ENCODE assay signal across 8 mouse cellular contexts in the genomic region with DNA sequence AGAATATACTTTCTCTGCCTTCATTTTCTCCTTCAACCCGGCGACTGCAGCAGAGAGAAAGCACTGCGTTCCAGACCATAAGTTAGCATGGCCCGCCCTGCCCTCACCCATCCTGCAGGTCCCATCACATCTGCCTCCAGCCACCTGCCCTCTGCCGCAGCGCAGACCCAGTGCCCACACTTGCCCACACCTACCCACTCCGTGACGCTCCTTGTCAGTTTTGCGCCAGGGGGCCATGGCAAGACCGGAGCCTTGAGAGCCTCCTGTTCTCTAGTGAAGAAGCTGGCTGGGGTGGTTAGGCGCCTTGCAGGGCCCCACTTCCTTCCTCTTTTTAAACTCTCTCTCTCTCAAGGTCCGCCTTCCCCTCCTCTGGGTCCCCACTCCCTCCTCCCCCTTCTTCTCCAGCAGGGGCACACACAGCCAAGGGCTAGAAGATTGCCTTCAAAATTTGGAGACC. TPM values are rescaled to one million over a fixed set of nuclear protein-coding genes. Genes with fewer than 3 reads are reported as not detected.
DNase-seq lines count a peak whose midpoint lies in the region; ATAC-seq and TF ChIP-seq lines count a peak whose summit lies in the region.

A gene (minus strand): TSS at position 306 of the 457 bp plus-strand sequence.

- H3K4me3 ChIP-seq in kidney, adult 2 months (ENCODE audit: insufficient read depth, low read depth, low read length) = peak within 1 kb of the TSS; percentile 14; the same call in 1 of the 2 replicates
- H3K4me3 ChIP-seq in heart, postnatal 0 days (ENCODE audit: low read depth, low read length) = peak within 1 kb of the TSS; percentile 31; the same call in 1 of the 2 replicates
- H3K4me3 ChIP-seq in forebrain, embryonic 16.5 days (replicated peaks; ENCODE audit: low read length) = no peak within 1 kb of the TSS
- H3K4me3 ChIP-seq in midbrain, embryonic 10.5 days = no peak within 1 kb of the TSS

- 77% methylated on average over 12 of the region's 12 CpGs for WGBS in kidney, adult 2 months
- WGBS in heart, postnatal 0 days = 68% methylated on average over 12 of the region's 12 CpGs
- WGBS in forebrain, embryonic 16.5 days = 92% methylated on average over 12 of the region's 12 CpGs
- 85% methylated on average over 12 of the region's 12 CpGs for WGBS in midbrain, embryonic 10.5 days

- H3K9me3 ChIP-seq in heart, postnatal 0 days (replicated peaks; ENCODE audit: control insufficient read depth, low read length) = no peaks in the 10 kb centered on the region
- H3K9me3 ChIP-seq in forebrain, embryonic 16.5 days (ENCODE audit: control insufficient read depth, low read length) = no peaks in the 10 kb centered on the region
- H3K9me3 ChIP-seq in midbrain, embryonic 10.5 days (replicated peaks) = no peaks in the 10 kb centered on the region

- ATAC-seq in heart, postnatal 0 days (ENCODE audit: insufficient read depth, low read depth) = no peak
- no peak for ATAC-seq in forebrain, embryonic 16.5 days

- H3K4me1 ChIP-seq in kidney, adult 2 months (ENCODE audit: control insufficient read depth, insufficient read depth, low read length) = no peaks in the 10 kb centered on the region
- no peaks in the 10 kb centered on the region for H3K4me1 ChIP-seq in heart, postnatal 0 days (ENCODE audit: control insufficient read depth, insufficient read depth)
- no peaks in the 10 kb centered on the region for H3K4me1 ChIP-seq in forebrain, embryonic 16.5 days (replicated peaks; ENCODE audit: control insufficient read depth, insufficient read depth, low read length)
- H3K4me1 ChIP-seq in midbrain, embryonic 10.5 days = no peaks in the 10 kb centered on the region

- no peak within 1 kb of the TSS; the same call in 1 of the 2 replicates for H3K9ac ChIP-seq in heart, postnatal 0 days (replicated peaks; ENCODE audit: low read depth, low read length)
- no peak within 1 kb of the TSS for H3K9ac ChIP-seq in forebrain, embryonic 16.5 days (replicated peaks; ENCODE audit: low read depth, low read length)

- TF ChIP-seq POLR2A in kidney, adult 2 months (IDR thresholded peaks at IDR 0.05; ENCODE audit: low read depth, low read length) = no peak

- no peak for TF ChIP-seq EP300 in heart, postnatal 0 days (IDR thresholded peaks at IDR 0.05; ENCODE audit: low read depth)

- H3K27me3 ChIP-seq in kidney, adult 2 months (replicated peaks; ENCODE audit: control insufficient read depth, insufficient read depth, low read length) = no peaks in the 10 kb centered on the region
- no peaks in the 10 kb centered on the region for H3K27me3 ChIP-seq in heart, postnatal 0 days (ENCODE audit: control insufficient read depth, insufficient read depth, low read length)
- H3K27me3 ChIP-seq in forebrain, embryonic 16.5 days (replicated peaks; ENCODE audit: control insufficient read depth, insufficient read depth, low read length) = no peaks in the 10 kb centered on the region
- no peaks in the 10 kb centered on the region for H3K27me3 ChIP-seq in midbrain, embryonic 10.5 days (ENCODE audit: low read depth, poor library complexity, severe bottlenecking)

- no peak for TF ChIP-seq CTCF in kidney, adult 2 months (conservative IDR thresholded peaks at IDR 0.05; ENCODE audit: insufficient read depth, insufficient read length, low read depth, low read length)
- no peak for TF ChIP-seq CTCF in heart, postnatal 0 days (IDR thresholded peaks at IDR 0.05; ENCODE audit: low read depth)

- peak within 1 kb of the TSS; percentile 8; the same call in 1 of the 2 replicates for H3K4me2 ChIP-seq in heart, postnatal 0 days (ENCODE audit: low read depth, low read length)
- no peak within 1 kb of the TSS for H3K4me2 ChIP-seq in forebrain, embryonic 16.5 days (ENCODE audit: low read length)

- no peaks in the 10 kb centered on the region for H3K36me3 ChIP-seq in kidney, adult 2 months (ENCODE audit: control insufficient read depth, insufficient read depth, low read length)
- no peaks in the 10 kb centered on the region for H3K36me3 ChIP-seq in heart, postnatal 0 days (replicated peaks; ENCODE audit: control insufficient read depth, insufficient read depth, low read length)
- no peaks in the 10 kb centered on the region for H3K36me3 ChIP-seq in forebrain, embryonic 16.5 days (ENCODE audit: control insufficient read depth, insufficient read depth)
- no peaks in the 10 kb centered on the region for H3K36me3 ChIP-seq in midbrain, embryonic 10.5 days

- peak; percentile 8 for DNase-seq in kidney, adult 2 months
- no peak for DNase-seq in kidney, adult 8-10 months
- DNase-seq in heart, postnatal 0 days (ENCODE audit: low spot score) = no peak
- peak; percentile 48 to 52 for DNase-seq in lung, postnatal 4 days
- DNase-seq in thymus, postnatal 10 days (ENCODE audit: low spot score in 2 of 2) = peak; percentile 76 to 77
- DNase-seq in gastrocnemius, postnatal 4 days (ENCODE audit: low spot score in 2 of 2) = no peak
- DNase-seq in midbrain, embryonic 10.5 days (ENCODE audit: low spot score) = no peak

- H3K27ac ChIP-seq in kidney, adult 2 months (ENCODE audit: insufficient read depth, low read depth, low read length) = no peak within 1 kb of the TSS
- H3K27ac ChIP-seq in heart, postnatal 0 days (ENCODE audit: low read depth) = peak within 1 kb of the TSS; percentile 18; the same call in 1 of the 2 replicates
- no peak within 1 kb of the TSS for H3K27ac ChIP-seq in forebrain, embryonic 16.5 days (ENCODE audit: low read length)
- H3K27ac ChIP-seq in midbrain, embryonic 10.5 days (replicated peaks) = no peak within 1 kb of the TSS

RNA-seq across cellular contexts. Expression of the gene that starts here (rescaled TPM):
- polyA plus RNA-seq in kidney, adult 2 months (2012; rRNA removed) = 0.87 and 2.8 TPM in 2 replicates
- 3.1 and 3.6 TPM in 2 replicates for total RNA-seq in heart, postnatal 0 days (2014; rRNA removed; ENCODE audit: low replicate concordance)
- 0.26 and 0.33 TPM in 2 replicates for polyA plus RNA-seq in heart, postnatal 0 days (2015; fragmentation: Nextera tagmentation; extraction: Ambion mirVana)
- polyA plus RNA-seq in forebrain, embryonic 16.5 days (2015; fragmentation: Nextera tagmentation; extraction: Ambion mirVana) = 0.48 and 0.72 TPM in 2 replicates
- 1 to 10 TPM; 3.8 to 3.9 TPM for total RNA-seq in gastrocnemius, postnatal 4 days (2021)
- polyA plus RNA-seq in midbrain, embryonic 10.5 days (2016; fragmentation: Nextera tagmentation; extraction: Ambion mirVana) = 0.69 and 0.72 TPM in 2 replicates

Comparison
In these comparisons a context has a peak if more than half of its experiments do, and no peak if none do; other contexts are left out.
1. DNase-seq: peak in kidney, adult 2 months (single experiment), lung, postnatal 4 days (2 of 2) and thymus, postnatal 10 days (2 of 2); none in kidney, adult 8-10 months (0 of 2), heart, postnatal 0 days (single experiment), gastrocnemius, postnatal 4 days (0 of 2) and midbrain, embryonic 10.5 days (single experiment).
2. H3K4me3 ChIP-seq: peak in kidney, adult 2 months (single experiment) and heart, postnatal 0 days (single experiment); none in forebrain, embryonic 16.5 days (single experiment) and midbrain, embryonic 10.5 days (single experiment).